Mouse (Mus musculus) left cerebral cortex, adult 8-10 months (tissue): Measurements from ENCODE around the gene Oxsm. TPM values are rescaled to one million over a fixed set of nuclear protein-coding genes. Genes with fewer than 3 reads are reported as not detected.

ENCODE experiments used
- DNase-seq, 2 experiments: peaks; one replicate each; pipeline ENCODE4 v3.0.0; 2022; ENCODE audit warnings: low spot score in 2 of 2
- total RNA-seq, 4 experiments: library from RNA; stranded (reverse); gene quantifications; 2 replicates each; pipeline ENCODE4 v1.2.4; 2022

The Oxsm gene
- total RNA-seq, result 10 to 100 TPM; 11.0 to 14.2 (median 12.4) TPM

DNA sequence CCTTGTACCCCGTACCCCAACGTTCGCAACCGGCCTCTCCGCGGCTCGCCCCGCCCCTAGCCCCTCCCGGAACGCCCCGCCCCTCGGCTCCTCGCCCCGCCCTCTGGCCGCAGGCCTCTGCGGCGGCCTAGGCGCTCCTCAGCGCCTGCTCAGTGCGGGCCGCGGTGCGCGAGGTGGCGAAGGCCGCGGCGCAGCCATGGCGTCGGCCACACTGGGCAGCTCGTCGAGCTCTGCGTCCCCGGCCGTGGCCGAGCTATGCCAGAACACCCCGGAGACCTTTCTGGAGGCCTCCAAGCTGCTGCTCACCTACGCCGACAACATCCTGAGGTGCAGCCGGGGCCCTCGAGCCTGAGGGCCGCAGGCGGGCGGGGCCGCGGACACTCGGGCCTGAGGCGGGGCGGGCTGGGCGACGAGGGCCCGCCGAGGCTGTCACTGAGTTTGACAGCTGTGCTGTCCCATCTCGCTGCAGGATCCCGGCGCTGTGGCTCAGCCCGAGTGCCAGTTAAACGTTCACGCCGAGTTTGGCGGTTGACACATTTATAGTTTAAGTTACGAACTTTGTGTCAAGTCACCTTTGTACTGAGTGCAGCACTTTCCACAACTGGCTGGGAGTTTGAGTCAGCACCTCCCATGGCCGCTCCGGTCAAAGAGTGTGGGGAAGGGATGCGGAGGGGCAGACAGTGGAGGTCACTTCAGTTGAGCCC is at the start of gene Oxsm, which contains the start of gene Ngly1:
Oxsm (minus strand) TSS at position 638 of the 704 bp plus-strand sequence.
Ngly1 (plus strand) TSS at position 110 of the 704 bp plus-strand sequence.
- DNase-seq, result peak; percentile 67 to 70

DNA sequence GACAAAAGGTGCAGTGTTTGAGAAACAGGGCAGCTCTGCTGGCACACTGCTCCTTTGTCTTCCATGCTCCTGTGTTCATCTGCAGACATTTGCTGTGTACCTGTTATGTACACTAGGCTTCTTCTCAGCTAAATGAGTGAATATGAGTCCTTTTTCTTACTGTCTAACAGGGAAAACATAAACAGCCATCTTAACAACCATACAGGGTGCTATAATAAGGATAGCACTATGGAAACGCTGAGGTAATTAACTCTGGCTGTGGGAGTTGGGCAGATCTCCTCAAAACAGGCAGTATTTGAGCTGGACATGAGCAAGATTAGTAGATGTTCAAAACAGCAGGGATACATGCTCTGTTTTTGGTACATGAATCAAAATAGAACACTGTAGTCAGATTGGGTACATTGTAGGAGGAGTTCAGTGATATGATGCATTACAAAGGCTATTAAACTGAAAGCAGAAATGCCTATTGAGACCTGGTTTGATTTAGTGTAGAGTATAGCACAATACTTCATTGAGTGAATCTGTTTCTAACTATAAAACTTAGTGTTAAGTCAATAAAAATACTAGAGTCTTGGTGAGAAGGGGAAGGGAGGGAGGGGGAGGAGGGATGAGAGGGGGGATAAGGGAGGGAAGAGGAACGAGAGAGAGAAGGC is 47.3 kb upstream of the Oxsm start:
- peak in 1 of 2 experiments; percentile 47 for DNase-seq

DNA sequence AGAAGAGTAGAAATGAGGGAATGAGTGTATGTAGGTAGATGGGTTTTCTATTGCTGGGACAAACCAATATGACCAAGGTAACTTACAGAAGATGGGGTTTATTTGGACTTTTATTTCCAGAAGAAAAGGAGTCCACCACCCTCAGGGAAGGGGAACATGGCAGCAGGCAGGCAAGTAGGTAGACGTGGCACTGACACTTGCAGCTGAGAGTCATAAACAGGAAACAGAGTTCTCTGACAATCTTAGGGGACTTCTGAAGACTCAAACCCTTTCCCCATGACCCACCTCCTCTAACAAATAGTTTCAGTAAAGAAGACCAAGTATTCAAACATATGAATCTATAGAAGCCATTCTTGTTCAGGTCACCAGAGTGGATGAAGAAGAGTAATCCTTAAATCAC is 44.3 kb upstream of the Oxsm start:
- no peak for DNase-seq

DNA sequence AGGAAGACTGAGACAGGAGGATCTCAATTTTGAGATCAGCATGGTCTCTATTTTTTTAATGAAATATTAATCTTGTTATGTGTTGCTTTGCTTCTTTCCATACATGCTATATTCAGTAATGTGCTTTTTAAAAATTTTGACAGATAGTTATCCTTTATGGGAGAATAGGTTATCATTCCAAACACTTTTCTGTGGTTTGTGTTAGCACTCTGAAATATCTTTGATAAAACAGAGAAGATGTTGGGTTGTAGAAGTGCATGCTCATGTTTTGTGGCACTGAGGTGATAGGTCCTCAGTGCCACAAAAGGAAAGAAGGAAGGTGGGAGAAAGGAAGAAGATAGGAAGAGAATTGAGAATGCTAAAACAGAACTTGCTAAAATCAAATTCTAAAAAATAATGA is 43.4 kb upstream of the Oxsm start:
- DNase-seq, result no peak

DNA sequence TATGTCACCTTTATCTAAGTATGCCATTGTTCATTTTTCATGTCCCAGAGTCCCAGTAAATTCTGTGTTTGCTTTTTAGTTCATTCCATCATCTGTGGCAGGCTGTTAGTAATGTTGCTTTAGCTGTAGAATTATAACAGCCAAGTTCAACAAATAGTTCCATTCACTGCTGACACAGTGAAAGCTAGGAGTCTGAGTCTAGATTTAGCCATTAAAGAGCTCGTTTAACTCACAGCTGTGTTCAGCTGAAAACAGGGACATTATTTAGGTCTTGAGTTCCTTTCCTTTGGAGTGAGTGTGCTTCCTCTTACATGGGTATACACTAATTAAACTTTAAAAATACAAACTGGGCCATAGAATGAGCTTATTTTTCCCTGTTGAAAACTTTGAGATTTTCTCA is 42.8 kb upstream of the Oxsm start:
- DNase-seq, result no peak

DNA sequence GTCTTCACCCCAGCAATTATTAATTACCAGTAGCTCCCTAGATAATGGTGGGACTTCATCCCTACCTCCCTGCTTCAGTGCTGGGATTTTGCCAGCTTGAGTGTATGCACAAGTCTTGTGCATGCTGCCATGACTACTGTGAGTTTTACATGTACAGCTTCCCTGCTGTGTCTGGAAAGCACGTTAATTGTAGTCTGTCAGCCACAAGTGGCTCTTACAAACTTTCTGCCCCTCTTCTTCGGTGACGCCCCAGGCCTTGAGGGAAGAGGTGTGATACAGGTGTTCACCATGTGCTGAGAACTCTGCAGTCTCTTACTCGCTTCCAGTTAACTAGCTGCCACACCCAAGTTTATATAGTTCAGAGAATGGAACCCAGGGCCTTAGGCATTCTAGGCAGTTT is 34.4 kb upstream of the Oxsm start:
- DNase-seq, result no peak

DNA sequence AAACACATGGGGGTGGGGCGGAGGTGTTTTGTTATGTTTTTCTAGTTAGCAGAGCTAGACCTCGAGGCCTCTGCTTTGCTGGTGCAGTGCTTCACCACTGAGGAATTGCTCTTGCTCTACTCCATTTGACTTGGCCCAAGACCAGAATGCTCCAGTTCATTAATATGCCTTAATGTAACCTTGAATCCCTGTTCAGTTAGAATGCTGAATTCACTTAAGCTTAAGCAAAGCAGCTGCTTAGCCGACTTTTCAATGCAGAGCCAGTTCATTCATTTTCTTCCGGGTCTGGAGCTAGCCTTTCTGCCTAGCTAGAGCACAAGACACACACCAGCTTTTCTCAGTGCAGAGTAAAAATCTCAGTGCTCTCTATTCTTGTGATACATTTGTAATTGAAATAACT is 29.6 kb upstream of the Oxsm start:
- DNase-seq, result no peak

DNA sequence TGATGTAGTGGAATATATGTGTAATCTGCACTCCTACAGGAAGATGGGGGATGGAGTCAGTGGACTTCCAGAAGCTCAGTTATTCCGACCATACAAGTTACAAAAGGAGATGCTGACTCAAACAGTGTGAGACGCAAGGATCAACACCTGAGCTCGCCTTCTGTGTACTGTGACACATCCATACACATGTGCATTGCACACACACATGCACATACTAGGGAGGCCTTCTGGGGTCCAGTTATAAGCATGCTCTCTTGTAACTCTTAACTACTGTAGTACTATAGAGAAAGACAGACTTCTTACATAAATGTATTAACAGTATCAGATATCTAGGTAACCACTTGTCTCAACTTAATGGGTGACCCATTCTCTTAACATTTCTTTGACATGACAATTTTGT is 24.1 kb upstream of the Oxsm start:
- no peak for DNase-seq

DNA sequence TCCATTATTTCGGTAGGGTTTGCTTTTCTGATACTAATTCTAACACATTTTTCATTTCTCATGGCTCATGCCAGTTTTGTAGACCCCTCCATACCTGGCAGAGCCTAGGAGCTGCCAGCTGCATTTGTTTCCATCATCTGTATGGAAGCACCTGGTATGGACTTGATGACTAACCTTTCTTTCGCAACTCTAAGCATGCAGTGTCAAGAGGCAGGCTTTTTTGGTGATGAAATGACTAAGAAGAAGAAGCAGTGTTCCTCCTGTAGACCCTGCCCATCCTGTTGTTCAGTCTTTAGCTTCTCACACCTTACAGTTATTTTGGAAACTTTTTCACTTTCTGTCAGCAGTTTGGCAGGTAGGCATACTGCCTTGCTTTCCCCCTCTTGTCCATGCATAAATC is 20.2 kb upstream of the Oxsm start:
- no peak for DNase-seq

DNA sequence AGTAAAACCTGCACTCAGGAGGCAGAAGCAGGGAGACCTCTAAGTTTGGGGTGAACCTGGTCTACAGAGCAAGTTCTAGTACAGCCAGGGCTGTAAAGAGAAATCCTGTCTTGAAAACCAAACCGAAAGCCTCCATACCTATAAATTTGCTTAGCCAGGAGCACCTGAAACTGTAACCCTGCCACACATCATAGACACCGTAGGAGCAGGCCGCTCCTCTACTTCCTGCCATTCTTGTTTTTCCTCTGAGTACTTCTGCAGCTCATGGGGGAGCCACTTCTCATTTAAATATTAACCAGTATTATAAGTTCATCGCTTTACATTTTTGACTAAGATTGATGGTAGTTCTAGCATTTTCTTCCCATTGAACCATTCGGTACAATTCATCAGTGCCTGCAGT is 17.4 kb upstream of the Oxsm start:
- no peak for DNase-seq

DNA sequence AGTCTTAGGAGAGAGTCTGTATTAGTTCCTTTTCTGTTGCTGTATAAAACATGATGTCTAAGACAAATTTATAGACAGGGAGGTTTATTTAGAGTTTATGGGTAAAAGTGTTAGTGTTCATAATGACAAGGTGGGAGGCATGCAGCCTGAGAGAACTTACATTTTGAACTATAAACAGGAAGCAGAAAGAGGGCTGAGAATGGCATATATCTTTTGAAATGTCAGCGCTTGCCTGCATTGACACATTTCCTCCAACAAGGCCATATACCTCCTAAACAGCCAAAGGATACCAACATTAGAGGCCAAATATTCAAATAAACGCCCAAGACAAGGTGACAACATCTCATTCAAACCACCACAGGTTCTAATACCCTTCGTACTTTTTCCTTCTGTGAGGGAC is 12.3 kb upstream of the Oxsm start:
- no peak for DNase-seq

DNA sequence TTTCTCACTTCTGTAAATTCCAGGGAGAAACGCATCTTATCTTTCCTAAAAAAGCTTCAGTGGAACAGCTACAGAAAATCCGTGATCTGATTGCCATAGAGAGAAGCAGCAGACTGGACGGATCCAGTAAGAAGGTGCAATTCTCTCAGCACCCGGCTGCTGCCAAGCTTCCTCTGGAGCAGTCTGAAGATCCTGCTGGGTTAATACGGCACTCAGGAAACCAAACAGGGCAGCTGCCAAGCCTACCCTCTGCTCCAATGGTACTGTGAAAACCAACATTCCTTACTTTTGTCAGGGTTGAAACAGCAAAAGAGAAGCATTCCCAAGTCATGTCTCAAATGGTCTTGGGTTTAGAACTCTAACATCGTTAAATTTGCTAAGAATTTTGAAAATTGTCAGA is 10.9 kb upstream of the Oxsm start:
- DNase-seq, result peak in 1 of 2 experiments; percentile 14

DNA sequence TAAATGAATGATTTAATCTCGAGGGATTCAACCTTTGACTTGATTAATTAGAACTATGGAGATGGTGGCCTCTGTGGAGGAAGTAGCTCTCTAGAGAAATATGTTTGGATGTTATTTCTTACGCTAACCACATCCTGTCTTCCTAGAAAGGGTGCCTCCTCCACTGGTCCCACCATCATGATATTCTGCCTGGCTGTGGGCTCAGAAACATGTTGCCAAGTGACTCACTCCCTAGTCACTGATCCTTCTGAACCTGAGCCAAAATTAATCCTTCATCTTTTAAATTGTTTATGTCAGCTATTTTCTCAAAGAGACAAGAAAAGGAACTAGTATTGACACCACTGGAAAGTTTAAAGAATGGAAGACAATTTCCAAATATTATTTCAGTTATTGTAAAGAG is 6.6 kb upstream of the Oxsm start:
- no peak for DNase-seq

DNA sequence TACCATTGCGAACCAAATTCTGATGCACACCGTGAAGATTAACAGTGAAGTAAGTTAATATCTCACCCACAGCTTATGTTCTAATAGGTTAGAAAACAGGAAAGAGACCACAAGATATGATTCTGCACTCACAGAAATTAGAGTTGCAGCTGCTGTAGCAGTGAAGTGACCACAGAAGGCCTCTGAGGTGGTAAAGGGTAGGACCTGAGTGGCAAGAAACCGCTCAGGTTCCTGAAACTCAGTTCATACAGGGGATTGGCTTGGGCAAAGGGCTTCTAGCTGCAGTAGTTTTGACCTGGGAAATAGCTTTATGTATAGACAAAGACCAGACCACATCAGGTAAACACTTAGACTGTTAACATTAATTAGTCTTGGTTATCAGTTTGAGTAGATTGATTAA is 6.1 kb upstream of the Oxsm start:
- DNase-seq, result no peak

DNA sequence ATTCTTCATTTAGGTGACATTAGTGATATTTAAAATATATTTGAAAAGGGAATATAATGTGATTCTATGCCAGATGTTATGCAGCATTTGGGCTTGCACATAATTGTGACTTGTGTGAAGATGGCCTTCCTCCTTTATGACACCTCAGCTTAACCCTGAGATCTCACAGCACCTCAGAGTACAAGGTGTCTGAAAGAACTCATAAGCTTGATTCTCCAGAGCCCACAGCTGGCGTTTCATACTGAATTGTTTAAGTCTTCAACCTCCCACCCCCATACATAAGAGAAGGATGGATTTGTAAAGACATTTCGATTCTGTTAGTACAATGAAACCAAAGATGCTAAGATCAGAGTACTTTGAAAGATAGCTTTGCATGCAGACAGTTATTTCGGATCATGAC is 491 bp upstream of the Oxsm start:
- no peak for DNase-seq

DNA sequence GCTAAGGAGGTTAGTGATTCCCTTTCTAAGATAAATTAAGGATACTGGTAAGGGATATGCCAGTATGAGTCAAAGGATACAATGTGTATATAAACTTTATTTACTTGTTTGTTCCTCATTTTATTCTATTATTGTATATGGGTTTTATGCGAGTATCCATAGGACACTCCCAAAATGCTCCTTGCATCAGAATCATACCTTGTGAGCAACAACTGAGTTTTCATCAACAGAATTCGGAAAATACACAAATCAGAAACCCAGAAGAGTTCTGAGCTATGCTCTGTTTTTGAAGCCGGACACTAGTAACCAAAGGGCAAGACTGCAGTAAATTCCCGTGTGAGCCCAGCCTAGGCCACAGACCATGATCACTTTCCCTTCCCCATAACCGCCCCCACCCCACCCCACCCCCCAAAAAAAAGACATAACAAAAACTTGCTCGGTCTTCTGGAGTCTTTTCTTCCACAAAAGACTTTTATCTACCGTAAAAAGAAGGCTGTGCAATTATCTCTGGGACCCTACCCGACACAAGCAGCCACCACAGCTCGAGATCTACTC is 928 bp downstream of the Oxsm start:
- DNase-seq, result no peak

DNA sequence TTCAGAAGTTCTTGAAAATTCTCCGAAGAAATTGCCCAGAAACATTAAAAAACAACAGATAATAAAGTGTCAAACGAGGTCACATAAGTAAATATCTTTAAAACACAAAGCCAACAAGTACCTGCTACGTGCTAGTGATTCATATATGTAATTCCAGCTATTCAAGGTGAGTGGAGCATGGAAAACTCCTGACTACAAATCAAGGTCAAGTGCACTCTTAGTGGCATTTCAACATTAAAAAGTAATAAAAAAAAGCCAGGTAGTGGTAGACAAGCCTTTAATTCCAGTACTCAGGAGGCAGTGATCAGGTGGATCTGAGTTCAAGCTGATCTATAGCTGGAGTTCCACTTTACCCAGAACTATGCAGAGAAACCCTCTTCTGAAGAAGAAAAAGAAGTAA is 1.5 kb downstream of the Oxsm start:
- no peak for DNase-seq

DNA sequence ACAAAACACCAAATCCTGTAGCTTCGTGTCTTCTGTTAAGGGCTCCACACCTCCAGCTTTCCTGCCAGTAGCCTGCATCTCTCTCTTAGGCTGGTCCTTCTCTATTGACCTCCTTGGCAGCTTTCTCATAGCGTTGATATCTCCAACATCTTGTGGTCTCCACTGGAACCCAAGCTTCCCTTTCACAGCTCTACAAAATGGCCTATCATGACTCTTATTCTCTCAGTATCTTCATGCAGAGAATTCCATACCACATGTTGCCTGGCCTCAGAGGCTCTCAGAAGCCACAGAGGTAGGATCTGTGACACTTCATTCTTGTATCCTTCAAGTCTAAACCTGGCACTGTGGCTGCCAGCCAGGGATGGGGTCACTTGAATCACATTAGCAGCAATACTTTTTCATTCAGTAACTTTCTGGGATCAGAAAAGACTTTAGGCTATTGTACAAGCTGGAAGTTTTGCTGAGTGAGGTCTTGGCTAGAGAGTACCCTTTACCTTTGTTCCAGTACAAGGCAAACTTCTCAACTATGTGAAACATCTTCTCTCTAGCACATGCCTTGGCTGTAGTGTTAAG is 3.2 kb downstream of the Oxsm start:
- DNase-seq, result no peak

DNA sequence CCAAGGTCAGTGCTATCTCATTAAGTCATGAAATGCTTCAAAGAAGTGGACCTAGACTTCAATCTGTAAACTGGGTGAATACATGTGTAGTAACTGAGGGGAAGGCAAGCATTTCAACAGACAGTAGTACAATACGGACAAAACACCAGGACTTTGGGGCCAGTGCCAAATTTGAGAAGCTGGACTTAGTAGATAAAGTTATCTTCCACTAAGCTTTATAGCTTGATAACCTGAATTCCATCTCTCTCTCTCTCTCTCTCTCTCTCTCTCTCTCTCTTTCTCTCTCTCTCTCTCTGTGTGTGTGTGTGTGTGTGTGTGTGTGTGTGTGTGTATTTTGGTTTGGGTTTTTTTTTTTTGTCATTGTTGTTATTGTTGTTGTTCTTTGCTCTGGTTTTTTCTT is 4.5 kb downstream of the Oxsm start:
- DNase-seq, result no peak

DNA sequence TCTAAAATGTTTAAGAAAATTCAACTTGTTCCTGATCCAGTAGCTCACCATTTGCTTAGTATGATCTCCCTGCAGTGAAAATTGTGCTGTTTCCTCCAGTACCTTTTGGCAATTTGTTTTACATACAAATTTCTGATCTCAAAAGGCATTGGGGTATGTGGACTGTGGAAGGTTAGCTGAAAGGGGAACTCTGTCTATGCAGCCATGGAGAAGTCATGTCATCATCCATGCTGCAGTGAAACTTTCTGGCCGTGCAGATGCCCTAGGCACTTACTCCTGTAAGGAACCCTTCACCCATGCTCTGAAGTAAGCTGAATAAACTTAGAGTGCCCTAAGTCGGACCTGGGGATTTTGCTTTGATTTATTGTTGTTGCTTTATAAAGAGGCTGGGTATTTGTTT is 5.2 kb downstream of the Oxsm start:
- DNase-seq, result no peak

DNA sequence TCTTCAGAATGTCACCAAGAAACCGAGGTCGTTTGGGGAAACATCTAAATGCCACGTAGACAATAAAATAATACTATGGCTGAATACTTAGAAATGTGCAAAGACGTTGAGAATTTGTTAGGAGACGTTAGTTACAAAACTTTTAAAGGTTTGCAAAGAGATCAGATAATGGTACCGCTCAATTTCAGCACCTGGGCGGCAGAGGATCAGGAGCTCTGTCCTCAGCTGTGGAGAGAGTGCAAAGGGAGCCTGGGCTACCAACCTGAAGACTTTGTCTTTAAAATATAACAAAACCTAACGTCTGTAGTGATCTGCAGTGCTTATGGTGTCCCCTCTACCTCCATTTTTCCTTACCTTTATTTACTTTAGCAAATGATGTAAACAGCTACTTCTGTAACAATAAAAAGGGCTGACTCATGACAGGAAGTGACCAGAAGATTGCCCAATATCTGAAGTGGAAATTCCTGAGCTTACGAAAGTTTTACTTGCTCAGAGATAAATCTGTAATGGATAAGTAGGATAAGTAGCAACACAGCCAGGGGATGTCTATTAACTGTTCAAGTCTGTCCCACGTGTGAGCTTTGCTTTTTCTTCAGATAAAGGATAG is 5.9 kb downstream of the Oxsm start:
- DNase-seq, result no peak

DNA sequence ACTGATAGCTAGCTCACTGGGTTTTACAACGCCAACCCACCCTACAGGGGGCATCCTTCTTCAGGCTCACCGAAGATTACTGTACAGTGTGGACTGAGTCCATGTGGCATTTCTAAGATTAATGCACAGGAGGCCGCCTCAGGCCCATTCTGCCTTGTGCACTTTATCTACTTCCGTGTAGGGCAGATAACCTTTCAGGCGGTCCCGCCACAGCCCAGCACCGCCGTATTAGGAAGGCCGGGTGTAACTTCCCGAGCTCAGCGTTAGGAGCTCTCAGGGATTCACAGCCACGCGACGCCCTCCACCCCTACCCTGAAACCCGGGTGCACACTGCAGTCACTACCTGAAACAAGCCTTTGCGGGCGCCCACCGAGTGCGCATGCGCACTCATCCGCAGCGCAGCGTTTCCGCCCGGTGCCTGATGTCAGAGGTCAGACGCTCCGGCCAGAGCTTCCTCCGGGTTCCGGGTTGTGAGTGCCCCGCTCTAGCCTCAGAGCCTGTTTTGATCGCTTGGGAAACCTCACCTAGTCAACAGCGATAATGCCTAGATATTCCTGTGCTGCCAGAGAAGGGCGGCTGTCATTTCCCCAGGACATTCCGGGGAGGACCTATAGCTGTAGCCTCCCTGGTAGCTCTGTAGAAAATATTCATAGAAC is 6.5 kb downstream of the Oxsm start:
- peak; percentile 85 to 88 for DNase-seq
